7 mouse cellular contexts compared by ENCODE assay signal in the genomic region with DNA sequence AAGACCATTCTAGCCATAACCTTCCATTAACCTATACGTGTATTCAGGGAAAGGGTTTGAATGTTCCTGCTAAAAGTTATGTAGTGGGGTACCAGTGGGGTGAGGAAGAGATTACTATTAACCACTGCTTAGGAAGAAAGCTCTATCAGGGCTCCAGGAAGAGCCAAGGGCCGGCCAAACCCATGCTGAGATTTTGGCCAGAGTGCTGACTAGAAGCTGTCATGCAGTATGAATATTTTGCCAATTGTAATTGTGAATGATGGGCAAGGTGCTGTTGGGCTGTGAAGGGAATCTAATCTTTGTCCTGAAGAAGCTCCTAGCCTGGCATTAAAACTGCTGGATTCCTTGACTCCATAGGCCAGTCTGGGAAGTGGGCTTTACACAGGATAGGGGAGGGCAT. TPM values are rescaled to one million over a fixed set of nuclear protein-coding genes. Genes with fewer than 3 reads are reported as not detected.
"Had no signal": no experiment of that assay in that cellular context is flagged by ENCODE, and none has a peak within 500 bp of the region (broad histone marks: within the 10 kb centered on the region; RNA-seq: fewer than 3 reads in every experiment).

No protein-coding gene starts in this region.

- DNase-seq: kidney, postnatal 25 days; right cerebral cortex, adult 18-20 months; right cerebral cortex, postnatal 25 days; thymus, postnatal 4 days had no signal

RNA-seq across cellular contexts. Expression of a gene that starts 35.8 kb away (rescaled TPM):
- total RNA-seq: layer of hippocampus, postnatal 10 days; left cerebral cortex, postnatal 14 days; megakaryocyte-erythroid progenitor cell, adult 5-6 weeks had no signal

RNA-seq across cellular contexts. Expression of a gene that starts 40.9 kb away (rescaled TPM):
- total RNA-seq: layer of hippocampus, postnatal 10 days; left cerebral cortex, postnatal 14 days had no signal
